Mouse (Mus musculus) kidney, postnatal 14 days (tissue): Measurements from ENCODE around the gene Usp43.

Experiments
- DNase-seq: peaks from one replicate; pipeline ENCODE4 v3.0.0; 2022; ENCODE audit warnings: mixed read lengths

The Usp43 gene

GRCm38 (mm10) chr11:67921827-67922754 is at the start of gene Usp43:
Usp43 (minus strand) TSS chr11:67922153.
- DNase-seq: peak; percentile 94

GRCm38 (mm10) chr11:67967831-67968230 is 45.9 kb upstream of the Usp43 start:
- no peak for DNase-seq

- DNase-seq: peak; percentile 96
Measured at GRCm38 (mm10) chr11:67965905-67966878, 44.2 kb upstream of the Usp43 start, which contains the start of gene Stx8. Stx8 (plus strand) TSS chr11:67966193.

- peak; percentile 93 for DNase-seq
Measured at GRCm38 (mm10) chr11:67965242-67965883, 43.4 kb upstream of the Usp43 start, which contains the start of gene Cfap52. Cfap52 (minus strand) TSS chr11:67965651.

- no peak for DNase-seq
Measured at GRCm38 (mm10) chr11:67964110-67964509, 42.2 kb upstream of the Usp43 start.

DNA sequence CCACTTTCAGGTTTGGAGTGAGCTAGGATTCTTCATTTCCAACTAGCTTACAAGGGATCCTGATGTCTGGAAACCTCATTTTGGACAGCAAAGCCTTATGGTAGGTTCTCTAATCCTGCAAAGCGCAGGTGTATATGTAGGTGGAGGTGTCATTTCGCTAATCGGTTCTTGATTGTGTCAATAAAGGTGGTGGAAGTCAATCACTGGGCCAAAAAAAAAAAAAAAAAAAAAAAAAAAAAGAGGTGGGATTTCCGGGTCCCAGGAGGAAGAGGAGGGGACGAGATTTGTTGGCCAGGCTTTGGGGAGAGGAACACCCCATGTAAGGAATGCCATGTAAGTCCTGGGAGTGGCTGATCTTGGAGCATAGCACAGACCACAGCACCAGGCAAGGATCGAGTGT is 32.5 kb upstream of the Usp43 start:
- DNase-seq: no peak

DNA sequence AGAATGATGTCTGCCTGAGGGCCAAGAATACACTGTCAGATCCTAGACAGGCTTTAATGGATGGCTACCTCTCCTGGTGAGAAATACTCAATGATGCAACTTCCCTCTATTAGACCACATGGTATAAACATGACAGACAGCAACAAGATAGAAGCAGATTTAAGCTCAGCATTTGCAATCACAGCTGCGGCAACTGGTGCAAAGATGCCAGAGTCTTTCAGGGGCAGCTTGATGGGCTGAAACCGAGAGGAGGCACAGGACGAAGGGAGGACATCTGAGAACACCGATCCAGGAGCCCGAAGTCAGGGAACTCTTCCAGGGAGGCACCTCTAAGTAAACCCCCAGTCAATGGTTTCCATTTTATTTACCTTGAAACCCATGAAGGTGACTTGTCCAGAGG is 31.7 kb upstream of the Usp43 start:
- no peak for DNase-seq

DNA sequence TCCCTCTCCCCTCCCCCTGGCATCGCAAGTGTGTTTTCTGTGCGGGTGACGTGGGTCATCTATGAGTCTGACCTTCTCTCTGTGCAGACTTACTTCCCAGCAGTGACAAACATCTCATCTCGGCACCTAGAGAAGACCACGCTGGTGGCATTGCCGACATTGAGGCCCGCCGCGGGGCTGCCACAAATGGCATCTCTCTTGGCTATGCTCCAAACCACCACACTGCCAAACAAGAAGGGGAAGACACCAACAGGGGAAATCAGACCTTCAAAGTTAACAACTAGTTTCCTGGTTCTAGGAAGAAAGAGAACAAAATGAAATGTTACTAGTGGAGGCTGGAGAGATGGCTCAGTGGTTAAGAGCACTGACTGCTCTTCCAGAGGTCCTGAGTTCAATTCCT is 27.5 kb upstream of the Usp43 start:
- no peak for DNase-seq

DNA sequence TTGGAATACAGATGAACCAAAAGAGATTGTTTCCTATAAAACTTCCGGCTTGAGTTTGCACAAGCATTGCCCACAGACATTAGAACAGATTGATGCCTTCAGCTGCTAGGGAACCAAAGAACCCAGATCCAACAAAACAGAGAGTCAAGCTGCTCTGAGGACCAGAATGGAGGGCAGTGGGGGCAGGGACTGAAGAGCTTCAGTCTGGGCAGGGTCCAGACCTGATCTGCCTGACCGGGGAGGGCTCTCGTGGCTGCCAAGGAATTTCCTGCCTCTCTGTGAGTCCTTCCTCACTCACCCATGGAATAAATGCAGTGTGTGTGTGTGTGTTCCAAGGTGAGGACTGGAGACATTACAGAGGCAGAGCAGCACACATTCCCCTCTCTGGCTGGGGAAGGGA is 26.3 kb upstream of the Usp43 start:
- peak; percentile 56 for DNase-seq

GRCm38 (mm10) chr11:67932156-67932555 is 10.2 kb upstream of the Usp43 start:
- DNase-seq: no peak

- DNase-seq: no peak
Measured at GRCm38 (mm10) chr11:67926348-67927055, 4.5 kb upstream of the Usp43 start.

DNA sequence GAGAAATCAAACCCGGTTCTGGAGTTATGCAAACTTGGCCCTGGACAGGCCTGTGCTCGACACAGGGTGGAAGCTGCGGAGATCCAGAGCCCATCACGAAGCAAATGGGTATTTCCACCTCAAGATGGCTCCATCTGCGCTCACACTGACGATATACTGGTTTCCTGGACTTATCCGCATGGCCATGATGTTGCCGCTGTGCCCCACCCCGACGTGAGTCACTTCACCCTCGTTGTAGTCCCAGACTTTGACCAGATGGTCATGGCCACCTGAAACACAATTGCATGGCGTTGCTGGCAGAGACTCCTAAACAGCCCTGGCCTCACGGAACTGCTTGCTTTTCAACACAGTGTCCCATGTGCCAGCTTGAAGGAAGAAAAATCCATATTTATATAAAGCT is 3.0 kb upstream of the Usp43 start:
- DNase-seq: no peak

DNA sequence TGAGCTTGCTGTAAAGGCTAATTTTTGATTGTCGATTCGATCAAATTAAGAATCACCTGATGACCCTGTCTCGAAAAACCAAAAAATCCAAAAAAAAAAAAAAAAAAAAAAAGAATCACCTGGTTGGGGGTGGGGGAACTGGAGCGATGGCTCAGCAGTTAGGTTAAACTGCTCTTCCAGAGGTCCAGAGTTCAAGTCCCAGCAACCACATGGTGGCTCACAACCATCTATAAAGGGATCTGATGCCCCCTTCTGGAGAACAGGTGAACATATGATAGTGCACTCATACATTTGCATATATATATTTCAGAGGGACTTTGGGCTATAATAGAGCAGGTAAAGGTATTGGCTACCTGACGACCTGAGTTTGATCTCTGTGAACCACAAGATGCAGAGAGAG is 1.8 kb upstream of the Usp43 start:
- DNase-seq: no peak

DNA sequence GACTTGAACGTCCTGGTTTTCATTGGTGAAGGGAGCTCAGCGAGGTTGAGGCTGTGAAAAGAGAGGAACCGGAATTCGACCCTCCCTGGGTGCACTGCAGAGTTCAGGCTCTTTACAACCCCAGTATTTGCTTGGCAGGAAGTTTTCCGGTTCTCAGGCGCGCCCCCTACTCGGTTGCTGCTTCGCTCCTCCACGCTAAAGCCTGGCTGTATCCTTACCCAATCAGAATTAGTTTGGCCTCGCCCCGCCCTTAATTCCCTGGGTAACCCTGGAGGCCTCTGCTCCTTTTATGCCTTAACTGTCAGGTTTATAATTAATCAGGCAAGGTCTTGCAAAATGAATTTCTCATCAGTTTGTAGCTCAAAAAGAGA is 787 bp upstream of the Usp43 start:
- DNase-seq: peak; percentile 94

- DNase-seq: peak; percentile 78
Measured at GRCm38 (mm10) chr11:67921091-67921826, 694 bp downstream of the Usp43 start.

- DNase-seq: no peak
Measured at GRCm38 (mm10) chr11:67920226-67920960, 1.6 kb downstream of the Usp43 start.

GRCm38 (mm10) chr11:67919593-67919992 is 2.4 kb downstream of the Usp43 start:
- no peak for DNase-seq

DNA sequence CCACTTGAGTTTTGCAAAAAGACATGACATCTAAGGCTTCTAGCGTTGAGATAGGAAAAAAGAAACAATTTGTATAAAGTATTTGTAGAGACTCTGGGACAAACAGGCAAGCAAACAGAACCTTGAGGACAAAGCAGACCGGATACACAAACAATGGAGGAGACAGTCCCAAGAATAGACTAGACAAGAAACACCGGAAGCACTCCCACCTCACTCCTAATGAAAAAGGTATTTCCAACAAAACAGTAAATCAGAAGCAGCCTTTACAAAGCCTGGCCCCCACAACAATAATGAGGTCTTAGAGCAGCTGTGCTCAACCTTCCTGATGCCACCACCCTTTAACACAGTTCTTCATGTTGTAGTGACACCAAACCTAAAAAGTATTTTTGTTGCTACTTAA is 4.8 kb downstream of the Usp43 start:
- peak; percentile 37 for DNase-seq

DNA sequence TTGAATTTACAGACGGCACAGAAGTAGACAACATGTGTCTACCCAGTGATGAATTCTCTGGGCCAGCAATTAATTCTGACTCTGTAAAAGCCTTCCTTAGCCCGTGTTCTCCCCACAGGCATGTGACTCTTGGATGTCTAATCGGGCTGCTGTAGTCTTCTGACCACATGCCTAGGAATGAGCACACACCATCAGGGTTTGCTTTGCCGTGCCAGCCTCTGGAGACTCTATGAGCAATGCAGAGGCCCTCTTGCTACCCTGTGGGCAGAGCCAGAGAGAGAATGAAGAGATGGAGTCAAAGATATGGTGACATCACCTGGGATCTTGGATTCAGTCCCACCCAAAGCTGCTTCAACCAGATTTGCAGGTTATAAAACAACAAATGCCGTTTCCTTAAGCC is 10.9 kb downstream of the Usp43 start:
- no peak for DNase-seq

GRCm38 (mm10) chr11:67903756-67904155 is 18.2 kb downstream of the Usp43 start:
- DNase-seq: no peak

DNA sequence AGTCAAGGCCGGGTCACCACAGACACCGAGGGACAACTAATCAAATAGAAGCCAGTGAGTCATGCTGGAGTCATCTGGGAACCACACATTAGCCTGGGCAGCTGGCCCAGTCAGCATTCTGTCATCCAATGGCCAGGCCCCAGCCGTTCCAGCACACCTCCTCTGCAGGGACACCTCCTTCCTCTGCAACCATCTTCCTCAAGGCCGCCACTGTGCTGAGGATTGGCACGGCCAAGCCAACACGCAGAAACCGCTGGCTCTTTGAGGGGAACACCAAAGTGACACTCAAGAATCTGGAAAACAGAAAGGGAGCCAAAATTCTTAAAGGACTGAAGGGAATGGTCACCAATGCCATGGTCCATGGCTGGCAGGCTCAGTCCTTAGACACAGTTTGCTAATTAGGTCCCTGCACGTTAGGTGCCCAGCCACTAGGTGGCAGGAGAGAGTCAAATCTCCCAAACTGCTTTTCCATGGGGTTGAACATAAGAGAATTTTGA is 24.8 kb downstream of the Usp43 start:
- peak; percentile 79 for DNase-seq
